Comparison of ENCODE assay signal across 18 mouse cellular contexts in genomic region chr7:109508034-109508433, GRCm38 (mm10). TPM values are rescaled to one million over a fixed set of nuclear protein-coding genes. Genes with fewer than 3 reads are reported as not detected.
DNase-seq lines count a peak whose midpoint lies in the region; ATAC-seq lines count a peak whose summit lies in the region.
"Had no signal": no experiment of that assay in that cellular context is flagged by ENCODE, and none has a peak within 500 bp of the region (broad histone marks: within the 10 kb centered on the region; RNA-seq: fewer than 3 reads in every experiment).

TSS of gene Trim66 (minus strand) at chr7:109508134.

- H3K9ac ChIP-seq in forebrain, embryonic 13.5 days, result 0 out of 2 replicates have a peak within 1 kb of the TSS, but pooled peaks have one; percentile 21
- H3K9ac ChIP-seq in hindbrain, embryonic 15.5 days, result no peak within 1 kb of the TSS; the same call in 1 of the 2 replicates
- H3K9ac ChIP-seq in midbrain, embryonic 16.5 days (ENCODE audit: low read depth, low read length), result peak within 1 kb of the TSS; percentile 38; the same call in 1 of the 2 replicates
- H3K9ac ChIP-seq: embryonic facial prominence, embryonic 12.5 days; liver, embryonic 14.5 days had no signal

- H3K27ac ChIP-seq in forebrain, embryonic 13.5 days, result peak within 1 kb of the TSS; percentile 31; the same call in 1 of the 2 replicates
- 0 out of 2 replicates have a peak within 1 kb of the TSS, but pooled peaks have one; percentile 10 for H3K27ac ChIP-seq in hindbrain, embryonic 15.5 days (replicated peaks)
- H3K27ac ChIP-seq in midbrain, embryonic 16.5 days (ENCODE audit: low read length), result peak within 1 kb of the TSS; percentile 40
- H3K27ac ChIP-seq: embryonic facial prominence, embryonic 12.5 days; liver, embryonic 14.5 days had no signal

- no peaks in the 10 kb centered on the region for H3K36me3 ChIP-seq in forebrain, embryonic 13.5 days (ENCODE audit: poor library complexity, severe bottlenecking)
- H3K36me3 ChIP-seq in hindbrain, embryonic 15.5 days, result no peaks in the 10 kb centered on the region
- no peaks in the 10 kb centered on the region for H3K36me3 ChIP-seq in midbrain, embryonic 16.5 days (ENCODE audit: control insufficient read depth, insufficient read depth, low read length)
- H3K36me3 ChIP-seq: embryonic facial prominence, embryonic 12.5 days had no signal

- no peaks in the 10 kb centered on the region for H3K9me3 ChIP-seq in forebrain, embryonic 13.5 days (replicated peaks)
- no peaks in the 10 kb centered on the region for H3K9me3 ChIP-seq in hindbrain, embryonic 15.5 days
- H3K9me3 ChIP-seq in midbrain, embryonic 16.5 days (replicated peaks; ENCODE audit: control insufficient read depth, low read length, poor library complexity, severe bottlenecking), result no peaks in the 10 kb centered on the region
- H3K9me3 ChIP-seq: embryonic facial prominence, embryonic 12.5 days had no signal

- peak within 1 kb of the TSS; percentile 11 for H3K4me2 ChIP-seq in forebrain, embryonic 13.5 days
- peak within 1 kb of the TSS; percentile 12; the same call in 1 of the 2 replicates for H3K4me2 ChIP-seq in hindbrain, embryonic 15.5 days
- H3K4me2 ChIP-seq in midbrain, embryonic 16.5 days (ENCODE audit: low read length), result peak within 1 kb of the TSS; percentile 34
- H3K4me2 ChIP-seq: embryonic facial prominence, embryonic 12.5 days had no signal

- peaks cover 14% of the 10 kb centered on the region for H3K4me1 ChIP-seq in forebrain, embryonic 13.5 days
- peaks cover 10% of the 10 kb centered on the region for H3K4me1 ChIP-seq in hindbrain, embryonic 15.5 days (replicated peaks)
- H3K4me1 ChIP-seq in midbrain, embryonic 16.5 days (ENCODE audit: control insufficient read depth, insufficient read depth, low read length), result peaks cover 13% of the 10 kb centered on the region

- ATAC-seq in forebrain, embryonic 13.5 days, result no peak
- no peak for ATAC-seq in hindbrain, embryonic 15.5 days (ENCODE audit: low FRiP score, low read depth)
- ATAC-seq in midbrain, embryonic 16.5 days, result no peak
- ATAC-seq: CD4-positive, CD25-positive, alpha-beta regulatory T cell, adult 4 months had no signal

- WGBS in forebrain, embryonic 13.5 days, result 81% methylated on average over 4 of the region's 4 CpGs
- WGBS in hindbrain, embryonic 15.5 days, result 85% methylated on average over 4 of the region's 4 CpGs
- WGBS in midbrain, embryonic 16.5 days, result 86% methylated on average over 4 of the region's 4 CpGs

- no peak for DNase-seq in left cerebral cortex, adult 8-10 months (ENCODE audit: low spot score in 2 of 2)
- no peak for DNase-seq in left cerebral cortex, postnatal 4 days
- DNase-seq in adrenal gland, adult 18-20 months (ENCODE audit: low spot score in 2 of 2), result no peak
- DNase-seq in adrenal gland, adult (ENCODE audit: inconsistent age in 2 of 2, low spot score in 1 of 2), result no peak
- no peak for DNase-seq in urinary bladder, postnatal 4 days (ENCODE audit: low spot score in 2 of 2)
- DNase-seq: adrenal gland, postnatal 36 days; cerebellum, adult 18-20 months; heart, adult 11 months; layer of hippocampus, adult 9-11 months; lung, postnatal 4 days; right cerebral cortex, postnatal 4 days had no signal

- intact Hi-C loops in left cerebral cortex, postnatal 4 days (cut with DNase I), result no loop called here

- no peak within 1 kb of the TSS for H3K4me3 ChIP-seq in forebrain, embryonic 13.5 days
- no peak within 1 kb of the TSS for H3K4me3 ChIP-seq in hindbrain, embryonic 15.5 days
- no peak within 1 kb of the TSS for H3K4me3 ChIP-seq in midbrain, embryonic 16.5 days (ENCODE audit: low read depth, low read length)
- H3K4me3 ChIP-seq: embryonic facial prominence, embryonic 12.5 days had no signal

- H3K27me3 ChIP-seq in forebrain, embryonic 13.5 days, result no peaks in the 10 kb centered on the region
- no peaks in the 10 kb centered on the region for H3K27me3 ChIP-seq in hindbrain, embryonic 15.5 days
- H3K27me3 ChIP-seq in midbrain, embryonic 16.5 days (ENCODE audit: control insufficient read depth, insufficient read depth, low read depth, low read length), result no peaks in the 10 kb centered on the region
- H3K27me3 ChIP-seq: embryonic facial prominence, embryonic 12.5 days had no signal

RNA-seq across cellular contexts. Expression of gene Trim66, which starts in this region (rescaled TPM):
- total RNA-seq in left cerebral cortex, adult 8-10 months (2022), result 10 to 100 TPM; 19.9 to 22.3 (median 20.7) TPM
- total RNA-seq in left cerebral cortex, postnatal 4 days (2021), result 1 to 10 TPM; 3.1 TPM
- polyA plus RNA-seq in forebrain, embryonic 13.5 days (2015; fragmentation: Nextera tagmentation; extraction: Ambion mirVana), result 0.34 and 0.46 TPM in 2 replicates
- 0.79 and 0.81 TPM in 2 replicates for polyA plus RNA-seq in hindbrain, embryonic 15.5 days (2015; fragmentation: Nextera tagmentation; extraction: Ambion mirVana)
- 1.6 and 1.7 TPM in 2 replicates for polyA plus RNA-seq in midbrain, embryonic 16.5 days (2015; fragmentation: Nextera tagmentation; extraction: Ambion mirVana)
- under 1 TPM; 0.19 to 0.30 TPM for total RNA-seq in adrenal gland, adult 18-20 months (2021)
- polyA plus RNA-seq: CD4-positive, CD25-positive, alpha-beta regulatory T cell, adult 4 months; kidney, embryonic 14.5 days had no signal

Comparison
In these comparisons a context has a peak if more than half of its experiments do, and no peak if none do; other contexts are left out.
1. RNA of gene Trim66 (total RNA-seq): 19.9 to 22.3 TPM in left cerebral cortex, adult 8-10 months; 3.1 TPM in left cerebral cortex, postnatal 4 days and 0.19 to 0.30 TPM in adrenal gland, adult 18-20 months; every median in the first group is over 4 times any median in the second.
2. Peak in every context shown above with its lines, with median percentiles within 50 percentile points of each other: H3K27ac ChIP-seq and H3K4me2 ChIP-seq.